Mouse (Mus musculus) thymus, postnatal 36 days (tissue): ENCODE data around the gene Ube2z.

ENCODE experiments used
- DNase-seq, 2 experiments: peaks; one replicate each; pipeline ENCODE4 v3.0.0; 2022; ENCODE audit warnings: mixed read lengths in 2 of 2

Gene Ube2z

GRCm38 (mm10) chr11:96050854-96051253, 14.3 kb downstream of the Ube2z start:
- DNase-seq = no peak

GRCm38 (mm10) chr11:96049939-96050338, 15.2 kb downstream of the Ube2z start:
- DNase-seq = peak in 1 of 2 experiments; percentile 20

- no peak for DNase-seq
Observed at GRCm38 (mm10) chr11:96047469-96048373, 17.5 kb downstream of the Ube2z start.

- DNase-seq = no peak
Observed at GRCm38 (mm10) chr11:96046793-96047192, 18.4 kb downstream of the Ube2z start.

- no peak for DNase-seq
Observed at GRCm38 (mm10) chr11:96046028-96046427, 19.2 kb downstream of the Ube2z start.

- no peak for DNase-seq
Observed at GRCm38 (mm10) chr11:96044803-96045567, 20.2 kb downstream of the Ube2z start.

- DNase-seq = no peak
Observed at GRCm38 (mm10) chr11:96038560-96038959, 26.6 kb downstream of the Ube2z start.

GRCm38 (mm10) chr11:96037499-96037898, 27.7 kb downstream of the Ube2z start:
- DNase-seq = no peak

GRCm38 (mm10) chr11:96035133-96035532, 30.1 kb downstream of the Ube2z start:
- no peak for DNase-seq

GRCm38 (mm10) chr11:96034596-96035052, 30.6 kb downstream of the Ube2z start, which contains the start of gene Snf8:
Gene Snf8 (plus strand): TSS chr11:96034885.
- DNase-seq = peak; percentile 92 to 93

- DNase-seq = no peak
Observed at GRCm38 (mm10) chr11:96034116-96034515, 31.1 kb downstream of the Ube2z start.

- no peak for DNase-seq
Observed at GRCm38 (mm10) chr11:96033264-96033663, 31.9 kb downstream of the Ube2z start.

GRCm38 (mm10) chr11:96031701-96032100, 33.5 kb downstream of the Ube2z start:
- DNase-seq = no peak

GRCm38 (mm10) chr11:96030571-96030970, 34.6 kb downstream of the Ube2z start:
- no peak for DNase-seq

GRCm38 (mm10) chr11:96028130-96028529, 37.1 kb downstream of the Ube2z start:
- no peak for DNase-seq

- no peak for DNase-seq
Observed at GRCm38 (mm10) chr11:96020622-96021021, 44.6 kb downstream of the Ube2z start.

GRCm38 (mm10) chr11:96017941-96018351, 47.2 kb downstream of the Ube2z start:
- DNase-seq = no peak

GRCm38 (mm10) chr11:96015421-96015820, 49.8 kb downstream of the Ube2z start:
- no peak for DNase-seq

- no peak for DNase-seq
Observed at GRCm38 (mm10) chr11:96011982-96012381, 53.2 kb downstream of the Ube2z start.

GRCm38 (mm10) chr11:96008827-96009226, 56.4 kb downstream of the Ube2z start:
- DNase-seq = no peak

GRCm38 (mm10) chr11:96007516-96008235, 57.5 kb downstream of the Ube2z start:
- DNase-seq = peak in 1 of 2 experiments; percentile 14

- DNase-seq = peak; percentile 20 to 37
Observed at GRCm38 (mm10) chr11:96006852-96007515, 58.2 kb downstream of the Ube2z start.
